10 mouse cellular contexts compared by ENCODE assay signal in the genomic region with DNA sequence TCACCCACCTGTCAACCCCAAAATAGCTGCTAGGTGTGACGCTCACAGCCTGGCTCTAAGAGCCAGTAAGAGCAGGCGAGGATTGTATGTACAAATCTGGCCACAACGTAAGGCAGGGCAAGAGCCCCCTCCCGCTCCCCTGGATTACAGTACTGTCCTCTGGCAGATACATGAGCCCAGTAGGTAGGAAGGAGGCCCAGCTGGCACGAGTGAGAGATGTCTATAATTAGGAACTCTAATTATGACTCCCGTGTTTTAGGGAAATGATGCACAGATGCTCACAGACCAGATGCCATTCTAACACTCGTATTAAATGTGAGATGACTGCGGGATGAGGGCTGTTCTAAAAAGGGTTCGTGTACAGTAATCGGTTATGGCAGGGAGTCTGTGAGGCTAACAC. TPM values are rescaled to one million over a fixed set of nuclear protein-coding genes. Genes with fewer than 3 reads are reported as not detected.
A peak's percentile ranks its signal among the peaks of the same experiment; 100 is the strongest.
DNase-seq lines count a peak whose midpoint lies in the region; ATAC-seq and TF ChIP-seq lines count a peak whose summit lies in the region.
"Had no signal": no experiment of that assay in that cellular context is flagged by ENCODE, and none has a peak within 500 bp of the region (broad histone marks: within the 10 kb centered on the region; RNA-seq: fewer than 3 reads in every experiment).

No protein-coding gene starts in this region.

- no peaks in the 10 kb centered on the region for H3K36me3 ChIP-seq in hindbrain, embryonic 12.5 days
- no peaks in the 10 kb centered on the region for H3K36me3 ChIP-seq in hindbrain, embryonic 11.5 days (ENCODE audit: control insufficient read depth, insufficient read depth, low read length)
- H3K36me3 ChIP-seq in forebrain, embryonic 14.5 days (ENCODE audit: control insufficient read depth, insufficient read depth, low read length), result 0 out of 2 replicates have a peak, but pooled peaks cover 3% of the 10 kb centered on the region

- 83% methylated on average over 10 of the region's 10 CpGs for WGBS in hindbrain, embryonic 12.5 days
- WGBS in hindbrain, embryonic 11.5 days, result 90% methylated on average over 10 of the region's 10 CpGs
- 12% methylated on average over 10 of the region's 10 CpGs for WGBS in cerebellum, adult 2 months
- WGBS in forebrain, embryonic 14.5 days, result 69% methylated on average over 10 of the region's 10 CpGs

- H3K4me3 ChIP-seq in hindbrain, embryonic 12.5 days, result no peak overlapping the region
- H3K4me3 ChIP-seq in hindbrain, embryonic 11.5 days (ENCODE audit: low read depth, low read length), result no peak overlapping the region
- H3K4me3 ChIP-seq in cerebellum, adult 2 months (replicated peaks; ENCODE audit: insufficient read depth, low read depth, low read length), result no peak overlapping the region
- H3K4me3 ChIP-seq in forebrain, embryonic 14.5 days (ENCODE audit: low read depth, low read length), result no peak overlapping the region
- H3K4me3 ChIP-seq: liver, embryonic 12.5 days had no signal

- no peak overlapping the region for H3K27ac ChIP-seq in hindbrain, embryonic 12.5 days
- H3K27ac ChIP-seq in hindbrain, embryonic 11.5 days (ENCODE audit: low read depth, low read length), result no peak overlapping the region
- H3K27ac ChIP-seq in cerebellum, adult 2 months (ENCODE audit: insufficient read depth, low read length), result peak overlapping the region; percentile 75
- H3K27ac ChIP-seq in forebrain, embryonic 14.5 days (ENCODE audit: low read depth, low read length), result no peak overlapping the region
- H3K27ac ChIP-seq: liver, embryonic 12.5 days had no signal

- peak; percentile 54 for ATAC-seq in hindbrain, embryonic 12.5 days (ENCODE audit: low FRiP score)
- ATAC-seq in hindbrain, embryonic 11.5 days (ENCODE audit: low FRiP score), result no peak
- ATAC-seq in forebrain, embryonic 14.5 days, result peak; percentile 78
- ATAC-seq: liver, embryonic 12.5 days had no signal

- no peaks in the 10 kb centered on the region for H3K9me3 ChIP-seq in hindbrain, embryonic 12.5 days (replicated peaks)
- H3K9me3 ChIP-seq in hindbrain, embryonic 11.5 days (ENCODE audit: control insufficient read depth, low read length), result no peaks in the 10 kb centered on the region
- H3K9me3 ChIP-seq in forebrain, embryonic 14.5 days (replicated peaks; ENCODE audit: control insufficient read depth, low read length), result no peaks in the 10 kb centered on the region
- H3K9me3 ChIP-seq: liver, embryonic 12.5 days had no signal

- TF ChIP-seq CTCF in cerebellum, adult 2 months (IDR thresholded peaks at IDR 0.05; ENCODE audit: borderline replicate concordance, insufficient read depth, low read depth, low read length), result no peak

- DNase-seq in hindbrain, embryonic 11.5 days (ENCODE audit: low spot score), result no peak
- DNase-seq in cerebellum, adult 2 months, result peak; percentile 56 to 77
- peak; percentile 79 for DNase-seq in forebrain, embryonic 14.5 days (ENCODE audit: low spot score)
- DNase-seq in left cerebral cortex, postnatal 10 days (ENCODE audit: extremely low spot score in 1 of 2, low spot score in 2 of 2), result peak; percentile 49 to 63
- DNase-seq in adrenal gland, postnatal 36 days, result no peak
- DNase-seq in adrenal gland, adult 2 months, result no peak
- no peak for DNase-seq in retina, embryonic 14.5 days (ENCODE audit: low spot score)
- DNase-seq: kidney, adult 18-20 months had no signal

- no peaks in the 10 kb centered on the region for H3K4me1 ChIP-seq in hindbrain, embryonic 12.5 days
- no peaks in the 10 kb centered on the region for H3K4me1 ChIP-seq in hindbrain, embryonic 11.5 days (replicated peaks; ENCODE audit: control insufficient read depth, insufficient read depth, low read length)
- H3K4me1 ChIP-seq in cerebellum, adult 2 months (ENCODE audit: control insufficient read depth, insufficient read depth, low read length), result peaks cover 4% of the 10 kb centered on the region; the same call in 1 of the 2 replicates
- H3K4me1 ChIP-seq in forebrain, embryonic 14.5 days (ENCODE audit: control insufficient read depth, insufficient read depth, low read length), result peaks cover under 1% of the 10 kb centered on the region; the same call in 1 of the 2 replicates

- H3K9ac ChIP-seq in hindbrain, embryonic 12.5 days, result no peak overlapping the region
- no peak overlapping the region for H3K9ac ChIP-seq in hindbrain, embryonic 11.5 days (ENCODE audit: low read depth, low read length)
- H3K9ac ChIP-seq in forebrain, embryonic 14.5 days (ENCODE audit: low read length), result no peak overlapping the region
- H3K9ac ChIP-seq: liver, embryonic 12.5 days had no signal

- no peak overlapping the region for H3K4me2 ChIP-seq in hindbrain, embryonic 12.5 days (replicated peaks)
- H3K4me2 ChIP-seq in hindbrain, embryonic 11.5 days (replicated peaks; ENCODE audit: low read depth, low read length), result no peak overlapping the region
- H3K4me2 ChIP-seq in forebrain, embryonic 14.5 days (ENCODE audit: low read length), result no peak overlapping the region
- H3K4me2 ChIP-seq: liver, embryonic 12.5 days had no signal

- TF ChIP-seq POLR2A in cerebellum, adult 2 months (IDR thresholded peaks at IDR 0.05; ENCODE audit: borderline replicate concordance, insufficient read depth, low read length), result no peak

- H3K27me3 ChIP-seq in hindbrain, embryonic 12.5 days, result no peaks in the 10 kb centered on the region
- H3K27me3 ChIP-seq in hindbrain, embryonic 11.5 days (ENCODE audit: control insufficient read depth, insufficient read depth, low read length), result no peaks in the 10 kb centered on the region
- no peaks in the 10 kb centered on the region for H3K27me3 ChIP-seq in cerebellum, adult 2 months (ENCODE audit: control insufficient read depth, insufficient read depth, low read length)
- no peaks in the 10 kb centered on the region for H3K27me3 ChIP-seq in forebrain, embryonic 14.5 days (replicated peaks; ENCODE audit: control insufficient read depth, insufficient read depth, low read length)
- H3K27me3 ChIP-seq: liver, embryonic 12.5 days had no signal

- intact Hi-C loops in left cerebral cortex, postnatal 10 days (cut with DNase I), result no loop called here

RNA-seq across cellular contexts. Expression of gene Bag2, which starts 6.3 kb away (rescaled TPM):
- polyA plus RNA-seq in hindbrain, embryonic 12.5 days (2016; fragmentation: Nextera tagmentation; extraction: Ambion mirVana), result 19.7 and 24.9 TPM in 2 replicates
- 27.0 and 28.4 TPM in 2 replicates for polyA plus RNA-seq in hindbrain, embryonic 11.5 days (2014; fragmentation: Nextera tagmentation; extraction: Ambion mirVana)
- 18.6 and 18.7 TPM in 2 replicates for polyA plus RNA-seq in cerebellum, adult 2 months (2012; rRNA removed)
- 23.9 and 28.5 TPM in 2 replicates for polyA plus RNA-seq in forebrain, embryonic 14.5 days (2014; fragmentation: Nextera tagmentation; extraction: Ambion mirVana)
- 10 to 100 TPM; 14.0 to 16.9 TPM for total RNA-seq in left cerebral cortex, postnatal 10 days (2021)
- 10 to 100 TPM; 14.6 to 17.0 TPM for total RNA-seq in adrenal gland, postnatal 36 days (2021)
- 10 to 100 TPM; 13.8 to 15.6 TPM for total RNA-seq in adrenal gland, adult 2 months (2021)
- polyA plus RNA-seq in adrenal gland, adult 2 months (2012; rRNA removed), result 15.1 and 18.4 TPM in 2 replicates

RNA-seq across cellular contexts. Expression of gene Rab23, which starts 31.6 kb away (rescaled TPM):
- polyA plus RNA-seq in hindbrain, embryonic 12.5 days (2016; fragmentation: Nextera tagmentation; extraction: Ambion mirVana), result 31.0 and 31.2 TPM in 2 replicates
- 23.2 and 25.2 TPM in 2 replicates for polyA plus RNA-seq in hindbrain, embryonic 11.5 days (2014; fragmentation: Nextera tagmentation; extraction: Ambion mirVana)
- polyA plus RNA-seq in cerebellum, adult 2 months (2012; rRNA removed), result 22.0 and 25.1 TPM in 2 replicates
- polyA plus RNA-seq in forebrain, embryonic 14.5 days (2014; fragmentation: Nextera tagmentation; extraction: Ambion mirVana), result 23.7 and 28.2 TPM in 2 replicates
- total RNA-seq in left cerebral cortex, postnatal 10 days (2021), result 10 to 100 TPM; 30.8 to 33.8 TPM
- total RNA-seq in adrenal gland, postnatal 36 days (2021), result 10 to 100 TPM; 10.3 to 11.9 TPM
- total RNA-seq in adrenal gland, adult 2 months (2021), result 10 to 100 TPM in 1 of 2 experiments, 1 to 10 TPM in 1; 9.2 to 12.6 TPM
- polyA plus RNA-seq in adrenal gland, adult 2 months (2012; rRNA removed), result 2.9 and 5.7 TPM in 2 replicates

Comparison
In these comparisons a context has a peak if more than half of its experiments do, and no peak if none do; other contexts are left out.
1. DNase-seq: peak in cerebellum, adult 2 months (2 of 2), forebrain, embryonic 14.5 days (single experiment) and left cerebral cortex, postnatal 10 days (2 of 2); none in hindbrain, embryonic 11.5 days (single experiment), adrenal gland, postnatal 36 days (0 of 2), adrenal gland, adult 2 months (single experiment) and retina, embryonic 14.5 days (single experiment).